Mouse (Mus musculus) cerebellum, adult 2 months (tissue): ENCODE measurements at regions not wholly inside any gene's neighbourhood (a gene's known extent, or its start where the extent isn't known, plus 50 kb on each side); places are given as distances from the start of the nearest gene placed in this dataset.

Experiments used
- CTCF ChIP-seq: fragments of 200-500 bp; IDR thresholded peaks from 2 replicates; pipeline ENCODE4 v1.5.1; 2011; ENCODE audit warnings: low read depth, mild to moderate bottlenecking, control low read depth, low read length, moderate library complexity, borderline replicate concordance; ENCODE audit not compliant: insufficient read depth
- POLR2A ChIP-seq: fragments of 200-500 bp; IDR thresholded peaks from 2 replicates; pipeline ENCODE4 v1.6.1; 2011; ENCODE audit warnings: low read length, control low read depth, borderline replicate concordance; ENCODE audit not compliant: insufficient read depth

DNA sequence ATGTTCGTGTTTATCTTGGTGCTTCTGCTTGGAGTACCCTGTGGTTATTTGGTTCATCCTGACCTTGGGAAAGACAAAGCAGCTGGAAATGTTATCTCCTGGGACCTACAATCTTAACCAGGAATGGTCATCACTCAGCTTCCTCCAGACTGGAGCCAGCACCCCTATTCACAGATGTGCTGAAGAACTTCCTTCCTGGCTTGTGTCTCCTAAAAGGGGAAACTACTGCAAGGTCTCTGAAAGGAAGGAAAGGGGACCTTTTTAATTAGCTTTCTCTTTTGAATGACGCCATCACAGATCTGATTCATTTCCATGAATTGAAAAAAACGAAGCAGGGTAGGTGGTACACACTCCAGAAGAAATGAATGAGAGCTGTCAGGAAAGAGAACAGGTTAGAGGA is 476.0 kb upstream of the A1bg start:
- TF ChIP-seq CTCF (no peak), POLR2A (no peak)
